Mouse (Mus musculus) kidney, postnatal 0 days (tissue): ENCODE measurements around the gene Kiss1r. TPM values are rescaled to one million over a fixed set of nuclear protein-coding genes. Genes with fewer than 3 reads are reported as not detected.
"Not testable (repeated sequence)": the region's sequence is repeated elsewhere in the genome, so short reads cannot be mapped to it uniquely, and the experiment has no call there.

Source experiments
- ATAC-seq: fragments of 200-750 bp; cut with Nextera tagmentation; replicated peaks from 2 replicates; pipeline ENCODE4 v1.8.0; 2017; ENCODE audit warnings: low read depth, moderate number of reproducible peaks, moderate TSS enrichment, moderate library complexity; ENCODE audit not compliant: low FRiP score
- DNase-seq: peaks from one replicate; pipeline ENCODE4 v3.0.0-alpha.2; 2016; ENCODE audit warnings: low spot score
- H3K27ac ChIP-seq: fragments of 300-500 bp; sonication (generic); 2 replicates; pipeline ENCODE4 v1.5.1; 2014; ENCODE audit warnings: mild to moderate bottlenecking
- H3K27me3 ChIP-seq: fragments of 300-500 bp; sonication (generic); 2 replicates; pipeline ENCODE4 v1.6.1; 2014; ENCODE audit warnings: low read length, mixed read lengths; ENCODE audit not compliant: insufficient read depth
- H3K36me3 ChIP-seq: fragments of 300-500 bp; sonication (generic); 2 replicates; pipeline ENCODE4 v1.6.1; 2014; ENCODE audit warnings: low read length, mixed read lengths; ENCODE audit not compliant: insufficient read depth
- H3K4me1 ChIP-seq: fragments of 300-500 bp; sonication (generic); replicated peaks from 2 replicates; pipeline ENCODE4 v1.6.1; 2014; ENCODE audit warnings: antibody characterized with exemption, low read length, mixed read lengths; ENCODE audit not compliant: insufficient read depth
- H3K4me2 ChIP-seq: fragments of 300-500 bp; sonication (generic); 2 replicates; pipeline ENCODE4 v1.6.1; 2014; ENCODE audit warnings: mild to moderate bottlenecking, low read length, moderate library complexity, mixed read lengths
- H3K4me3 ChIP-seq: fragments of 300-500 bp; sonication (generic); replicated peaks from 2 replicates; pipeline ENCODE4 v1.5.1; 2014; ENCODE audit warnings: low read depth, low read length
- H3K9ac ChIP-seq: fragments of 300-500 bp; sonication (generic); 2 replicates; pipeline ENCODE4 v1.6.1; 2014; ENCODE audit warnings: low read depth, low read length
- H3K9me3 ChIP-seq: fragments of 300-500 bp; sonication (generic); replicated peaks from 2 replicates; pipeline ENCODE4 v1.6.1; 2016; ENCODE audit warnings: low read length, inconsistent platforms, mixed read lengths
- CTCF ChIP-seq: IDR thresholded peaks from 2 replicates; pipeline ENCODE4 v1.5.1; 2016; ENCODE audit warnings: antibody characterized with exemption, low read depth, mild to moderate bottlenecking, moderate library complexity
- WGBS: fragments of 180-500 bp; shearing (Covaris S2); extraction: QIAGEN DNeasy Blood & Tissue Kit; methylation state at CpG from one replicate; pipeline ENCODE4 v1.1.7; 2014; 5-methylcytosine and 5-hydroxymethylcytosine counted together
- polyA plus RNA-seq: library from polyadenylated mRNA; unstranded; fragments of >200 nt; fragmentation: Nextera tagmentation; extraction: Ambion mirVana; gene quantifications from 2 replicates; pipeline ENCODE4 v1.2.1, GENCODE M21; 2015

The Kiss1r gene
- polyA plus RNA-seq, 1 experiment from 2014 or later, result 1.6 TPM

DNA sequence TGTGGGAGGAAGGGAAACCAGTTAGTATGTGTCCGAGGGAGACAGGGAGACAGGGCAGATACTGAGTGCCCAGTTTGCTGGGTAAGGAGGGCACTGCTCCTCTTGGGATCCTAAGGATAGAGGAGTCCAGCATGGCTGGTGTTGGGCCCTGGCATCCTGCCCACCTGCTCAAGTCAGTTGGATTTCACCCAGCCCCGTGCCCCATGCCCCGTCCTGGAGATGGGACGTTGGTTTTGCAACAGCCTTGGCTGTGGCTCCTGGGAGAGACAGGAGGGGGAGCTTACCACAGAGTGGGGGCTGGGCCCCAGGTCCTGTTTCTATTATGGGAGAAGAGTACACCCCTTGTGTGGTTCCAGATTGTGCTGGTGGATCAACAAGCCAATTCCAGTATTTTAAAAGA lies 32.3 kb upstream of the Kiss1r start:
- Histone ChIP-seq H3K4me1 (peaks cover 19% of the 10 kb centered on the region), H3K4me3 (no peak overlapping the region), H3K27ac (no peak overlapping the region), H3K9ac (no peak overlapping the region), H3K36me3 (no peaks in the 10 kb centered on the region), H3K4me2 (no peak overlapping the region), H3K9me3 (no peaks in the 10 kb centered on the region), H3K27me3 (no peaks in the 10 kb centered on the region)
- 50% methylated on average over 4 of the region's 4 CpGs for WGBS
- ATAC-seq (no peak), DNase-seq (no peak)
- no peak for TF ChIP-seq CTCF

- ATAC-seq, result not testable (repeated sequence)
- 54% methylated on average over 2 of the region's 3 CpGs for WGBS
- H3K4me1 ChIP-seq, result peaks cover 14% of the 10 kb centered on the region
Measured at GRCm38 (mm10) chr10:79884938-79885337, 31.8 kb upstream of the Kiss1r start.

DNA sequence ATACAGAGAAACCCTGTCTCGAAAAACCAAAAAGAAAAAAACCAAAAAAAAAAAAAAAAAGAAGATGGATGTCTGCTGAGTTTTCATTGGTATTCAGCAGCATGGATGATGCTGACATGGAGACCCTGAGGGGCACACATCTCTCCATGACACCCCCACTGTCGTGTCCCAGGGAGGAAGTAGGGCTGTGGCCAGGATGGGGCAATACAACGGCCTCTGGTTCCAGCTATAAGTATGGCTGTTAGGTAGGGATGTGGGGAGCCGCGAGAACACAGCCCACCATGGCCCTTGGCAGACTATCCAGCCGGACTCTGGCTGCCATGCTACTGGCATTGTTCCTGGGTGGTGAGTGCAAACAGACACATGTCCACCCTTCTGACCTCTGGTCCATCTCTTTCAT lies 30.7 kb upstream of the Kiss1r start, which contains the start of gene Elane:
Gene Elane, plus strand, starts transcription at position 194 of the 400 bp plus-strand sequence.
- peaks cover 12% of the 10 kb centered on the region for H3K4me1 ChIP-seq
- DNase-seq (no peak), ATAC-seq (no peak)
- no peak for TF ChIP-seq CTCF
- no peak within 1 kb of the TSS for H3K27ac ChIP-seq
- 74% methylated on average over 6 of the region's 6 CpGs for WGBS
- H3K4me2 ChIP-seq, result no peak within 1 kb of the TSS
- H3K9ac ChIP-seq, result no peak within 1 kb of the TSS
- H3K9me3 ChIP-seq, result no peaks in the 10 kb centered on the region
- no peak within 1 kb of the TSS for H3K4me3 ChIP-seq
- no peaks in the 10 kb centered on the region for H3K36me3 ChIP-seq
- H3K27me3 ChIP-seq, result no peaks in the 10 kb centered on the region

More at GRCm38 (mm10) chr10:79884938-79885337, 31.8 kb upstream of the Kiss1r start:
- H3K4me2 ChIP-seq, H3K36me3 ChIP-seq, H3K4me3 ChIP-seq, H3K27me3 ChIP-seq, DNase-seq, H3K27ac ChIP-seq, H3K9me3 ChIP-seq, H3K9ac ChIP-seq: not testable (repeated sequence)

DNA sequence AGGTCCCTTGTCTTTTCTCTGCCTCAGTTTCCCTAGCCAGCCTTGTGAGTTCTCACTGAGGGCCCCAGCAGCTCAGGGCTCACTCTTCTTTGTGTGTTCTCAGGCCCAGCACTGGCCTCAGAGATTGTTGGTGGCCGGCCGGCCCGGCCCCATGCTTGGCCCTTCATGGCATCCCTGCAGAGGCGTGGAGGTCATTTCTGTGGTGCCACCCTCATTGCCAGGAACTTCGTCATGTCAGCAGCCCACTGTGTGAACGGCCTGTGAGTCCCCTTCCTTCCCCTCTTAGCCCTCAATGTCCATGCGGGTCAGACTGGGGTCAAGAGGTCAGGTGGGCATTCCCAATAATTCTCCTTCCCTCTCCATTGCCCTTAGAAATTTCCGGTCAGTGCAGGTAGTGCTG lies 30.2 kb upstream of the Kiss1r start:
- H3K9me3 ChIP-seq, result no peaks in the 10 kb centered on the region
- no peak for TF ChIP-seq CTCF
- H3K9ac ChIP-seq, result no peak overlapping the region
- H3K36me3 ChIP-seq, result no peaks in the 10 kb centered on the region
- no peaks in the 10 kb centered on the region for H3K27me3 ChIP-seq
- DNase-seq (no peak), ATAC-seq (no peak)
- no peak overlapping the region for H3K27ac ChIP-seq
- H3K4me2 ChIP-seq, result no peak overlapping the region
- H3K4me3 ChIP-seq, result no peak overlapping the region
- peaks cover 12% of the 10 kb centered on the region for H3K4me1 ChIP-seq
- WGBS, result 80% methylated on average over 8 of the region's 8 CpGs

GRCm38 (mm10) chr10:79889386-79889785 lies 27.4 kb upstream of the Kiss1r start:
- Histone ChIP-seq H3K9me3 (no peaks in the 10 kb centered on the region), H3K36me3 (0 out of 2 replicates have a peak, but pooled peaks cover 5% of the 10 kb centered on the region), H3K4me3 (no peak overlapping the region), H3K4me2 (no peak overlapping the region), H3K9ac (no peak overlapping the region), H3K27me3 (no peaks in the 10 kb centered on the region), H3K27ac (no peak overlapping the region), H3K4me1 (no peaks in the 10 kb centered on the region)
- DNase-seq (peak; percentile 73), ATAC-seq (no peak)
- no peak for TF ChIP-seq CTCF
- 40% methylated on average over 2 of the region's 2 CpGs for WGBS

DNA sequence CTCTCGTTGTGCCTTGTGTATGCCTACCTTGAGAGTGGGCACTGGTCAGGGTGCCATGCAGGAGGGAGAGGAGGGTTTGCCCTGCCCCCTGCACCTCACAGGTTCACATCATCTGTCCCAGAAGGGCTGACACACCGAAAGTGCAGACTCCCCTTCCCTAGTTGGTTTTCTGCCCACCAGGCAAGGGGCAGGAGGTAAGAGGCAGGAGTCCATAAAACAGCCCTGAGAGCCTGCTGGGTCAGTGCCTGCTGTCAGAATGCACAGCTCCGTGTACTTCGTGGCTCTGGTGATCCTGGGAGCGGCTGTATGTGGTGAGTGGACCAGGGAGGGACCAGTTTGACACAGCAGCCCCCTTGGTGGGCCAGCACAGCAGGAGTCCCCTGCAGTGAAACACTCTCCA lies 26.1 kb upstream of the Kiss1r start, which contains the start of gene Cfd:
Gene Cfd, plus strand, starts transcription at position 184 of the 400 bp plus-strand sequence.
- Histone ChIP-seq H3K9ac (no peak within 1 kb of the TSS), H3K27me3 (no peaks in the 10 kb centered on the region), H3K4me3 (no peak within 1 kb of the TSS), H3K4me1 (no peaks in the 10 kb centered on the region), H3K9me3 (no peaks in the 10 kb centered on the region), H3K36me3 (peaks cover 15% of the 10 kb centered on the region), H3K4me2 (no peak within 1 kb of the TSS), H3K27ac (no peak within 1 kb of the TSS)
- no peak for TF ChIP-seq CTCF
- DNase-seq, result no peak
- WGBS, result 40% methylated on average over 5 of the region's 5 CpGs
- no peak for ATAC-seq
